Mouse (Mus musculus) cerebellum, adult 18-20 months (tissue): ENCODE data around the gene Fzd4.
A peak's percentile ranks its signal among the peaks of the same experiment; 100 is the strongest.

ENCODE experiments used
- DNase-seq, 2 experiments: peaks; one replicate each; pipeline ENCODE4 v3.0.0; 2021

Fzd4 gene

GRCm38 (mm10) chr7:89404081-89404733 lies at the start of gene Fzd4, which contains the start of gene Tmem135:
Fzd4 (plus strand) TSS chr7:89404355.
Tmem135 (minus strand) TSS chr7:89404222.
- peak; percentile 95 to 97 for DNase-seq

DNA sequence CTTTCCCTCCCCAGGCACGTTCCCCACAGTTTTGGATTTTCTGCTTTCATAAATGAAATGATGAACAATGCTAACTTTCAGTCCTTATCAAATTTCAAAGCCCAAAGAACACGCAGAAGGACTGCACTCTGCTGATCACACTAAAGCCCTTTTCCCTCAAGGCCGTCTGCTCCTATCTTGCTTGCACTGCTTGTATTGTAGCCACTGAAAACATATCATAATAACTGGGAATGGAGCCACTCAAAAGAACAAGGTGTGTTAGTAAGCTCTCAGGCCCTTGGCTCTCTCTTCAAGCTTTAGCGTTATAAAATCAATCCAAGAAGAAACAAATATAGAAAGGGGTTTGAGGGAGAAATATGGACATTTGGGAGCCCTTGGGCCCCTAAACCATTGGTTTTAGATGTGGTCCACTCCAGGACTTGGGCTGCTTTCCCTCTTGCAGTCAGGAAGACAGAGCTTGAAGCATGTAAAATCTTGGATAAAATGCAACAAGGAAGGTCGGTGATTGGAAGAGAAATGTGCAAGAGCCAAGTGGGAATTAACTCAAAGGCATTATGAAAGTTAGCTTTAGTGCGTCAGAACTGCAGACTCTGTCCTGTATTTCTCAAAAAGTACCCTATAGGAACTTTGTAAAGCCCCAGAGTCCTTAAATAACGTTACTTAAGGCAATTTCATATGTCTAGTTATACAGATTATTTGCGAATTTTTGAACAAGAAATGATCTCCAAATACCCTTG lies 48.5 kb upstream of the Fzd4 start:
- DNase-seq, result no peak

DNA sequence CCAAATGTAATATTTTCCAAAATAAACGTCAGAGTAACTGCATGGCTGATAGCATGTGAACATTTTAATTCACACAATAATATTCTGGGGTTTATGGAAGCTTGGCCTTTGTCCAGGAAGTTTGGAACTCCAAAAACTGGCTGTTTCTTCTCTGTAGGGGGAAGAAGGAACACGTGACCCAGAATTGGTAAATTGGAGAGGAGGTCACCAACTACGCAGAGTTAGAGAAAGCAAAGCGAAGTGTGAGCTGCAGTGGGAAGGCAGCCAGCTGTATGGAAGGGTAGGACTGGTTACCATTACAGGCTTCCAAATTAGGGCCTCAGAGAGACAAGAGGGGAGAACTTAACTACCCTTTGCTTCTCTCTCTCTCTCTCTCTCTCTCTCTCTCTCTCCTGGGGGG lies 47.8 kb upstream of the Fzd4 start:
- no peak for DNase-seq

GRCm38 (mm10) chr7:89363975-89364374 lies 40.2 kb upstream of the Fzd4 start:
- peak; percentile 35 to 57 for DNase-seq

DNA sequence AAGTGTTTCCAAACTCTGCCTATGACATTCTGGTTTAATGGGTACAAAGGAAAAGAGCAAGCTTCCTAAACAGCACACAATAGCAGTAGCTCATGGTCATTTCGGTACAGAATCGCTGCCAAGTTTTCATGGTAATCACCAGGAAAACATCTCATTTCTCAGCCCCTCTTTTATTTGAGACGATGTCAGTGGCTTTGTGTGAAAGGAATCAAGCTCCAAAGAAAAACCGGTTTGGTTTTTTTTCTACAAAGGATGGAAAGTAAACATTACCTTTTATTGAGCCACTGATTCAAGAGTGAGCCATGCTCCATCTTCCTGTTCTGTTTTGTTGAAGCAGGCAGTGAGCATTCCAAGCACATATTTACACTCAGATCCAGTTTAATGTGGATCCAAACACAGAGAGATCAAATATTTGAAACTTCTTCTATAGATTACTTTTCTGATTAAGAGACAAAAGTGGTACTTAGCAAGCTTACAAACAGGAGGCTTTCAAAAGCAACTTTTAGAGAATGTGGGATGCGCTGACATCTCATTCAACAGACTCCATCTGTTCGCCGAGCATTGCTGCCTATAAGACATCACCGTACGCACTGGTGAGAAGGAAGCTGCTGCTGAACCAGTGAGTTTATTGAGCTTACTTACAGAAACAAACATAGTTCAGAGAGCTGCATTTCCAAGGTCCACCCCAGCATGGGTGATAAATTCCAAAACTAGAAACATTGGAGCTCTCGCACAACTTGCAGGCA lies 38.8 kb upstream of the Fzd4 start:
- DNase-seq, result no peak

DNA sequence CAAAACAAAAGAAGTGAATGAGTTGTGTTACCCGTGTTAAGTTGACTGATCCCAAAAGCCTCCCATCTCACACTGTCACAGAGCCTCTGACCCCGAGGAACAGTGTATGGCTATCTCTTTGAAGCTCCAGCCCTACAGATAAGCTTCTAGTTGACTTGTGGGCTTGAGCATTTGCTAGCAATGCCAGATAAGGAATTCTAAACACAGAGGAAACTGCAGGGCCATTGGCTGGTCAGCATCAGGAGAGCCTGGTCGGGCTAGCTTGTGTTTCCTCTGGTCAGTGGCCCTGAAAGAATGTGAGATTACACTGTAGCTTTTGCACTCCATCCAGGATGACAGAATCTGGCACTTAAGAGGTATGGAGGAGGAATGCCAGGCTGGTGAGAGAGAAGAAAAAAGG lies 36.5 kb upstream of the Fzd4 start:
- DNase-seq, result no peak

DNA sequence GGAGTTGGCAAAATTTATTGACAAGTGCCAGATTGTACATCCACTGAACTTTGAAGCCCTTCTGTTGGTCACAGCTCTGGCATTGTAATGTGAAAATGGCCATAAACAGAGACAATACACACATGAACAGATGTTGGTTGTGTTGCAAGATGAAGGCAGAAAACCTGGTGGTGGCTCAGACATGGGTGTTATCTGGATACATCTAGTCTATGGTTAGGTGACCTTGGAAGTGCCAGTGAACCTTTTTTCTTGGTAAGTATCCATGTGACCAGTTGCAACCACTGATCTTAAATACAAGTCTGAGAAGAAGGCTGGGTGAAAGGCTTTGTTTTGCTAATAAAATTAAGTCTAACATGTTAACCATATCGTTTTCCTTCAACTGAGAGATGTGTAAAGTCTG lies 34.1 kb upstream of the Fzd4 start:
- DNase-seq, result no peak

DNA sequence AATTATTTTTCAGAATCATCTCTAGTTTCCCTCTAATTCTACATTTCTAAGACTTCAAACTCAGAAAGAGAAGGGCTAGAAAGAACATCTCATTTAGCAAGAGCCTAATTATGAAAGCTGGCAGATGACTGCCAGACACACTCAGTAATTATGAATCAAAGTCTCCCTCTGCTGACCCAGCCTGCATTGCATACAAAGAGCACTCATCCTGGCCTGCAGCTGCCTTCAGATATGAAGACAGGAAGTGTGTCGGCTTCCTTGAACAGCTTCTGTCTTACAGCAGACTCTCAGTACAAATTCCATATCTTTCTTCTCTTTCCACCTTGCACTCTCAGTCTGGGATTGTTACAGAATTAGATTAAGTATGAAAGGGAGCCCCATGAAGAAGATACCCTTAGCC lies 33.2 kb upstream of the Fzd4 start:
- peak; percentile 28 to 32 for DNase-seq

- DNase-seq, result no peak
Measured at GRCm38 (mm10) chr7:89371623-89372295, 32.4 kb upstream of the Fzd4 start.

- no peak for DNase-seq
Measured at GRCm38 (mm10) chr7:89380935-89381705, 23.0 kb upstream of the Fzd4 start.

DNA sequence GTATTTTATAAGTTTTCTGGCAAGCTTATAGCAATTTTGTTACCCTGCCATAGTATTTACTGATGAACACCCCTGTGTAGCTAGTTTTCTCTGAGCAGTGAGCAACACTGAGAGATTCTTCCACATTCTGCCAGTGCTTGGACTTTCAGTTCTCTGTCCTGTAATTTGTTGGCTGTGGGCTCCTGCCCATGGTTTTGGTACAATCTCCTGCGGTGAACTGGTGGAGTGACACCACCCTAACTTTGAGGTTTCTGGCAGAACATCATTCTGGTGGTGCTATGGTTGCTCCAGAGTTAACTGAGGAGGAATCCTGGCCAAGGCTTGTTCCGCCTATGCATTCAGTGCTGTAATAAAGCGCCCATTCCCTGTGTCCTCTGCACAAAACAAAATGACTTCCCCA lies 21.3 kb upstream of the Fzd4 start:
- DNase-seq, result no peak

DNA sequence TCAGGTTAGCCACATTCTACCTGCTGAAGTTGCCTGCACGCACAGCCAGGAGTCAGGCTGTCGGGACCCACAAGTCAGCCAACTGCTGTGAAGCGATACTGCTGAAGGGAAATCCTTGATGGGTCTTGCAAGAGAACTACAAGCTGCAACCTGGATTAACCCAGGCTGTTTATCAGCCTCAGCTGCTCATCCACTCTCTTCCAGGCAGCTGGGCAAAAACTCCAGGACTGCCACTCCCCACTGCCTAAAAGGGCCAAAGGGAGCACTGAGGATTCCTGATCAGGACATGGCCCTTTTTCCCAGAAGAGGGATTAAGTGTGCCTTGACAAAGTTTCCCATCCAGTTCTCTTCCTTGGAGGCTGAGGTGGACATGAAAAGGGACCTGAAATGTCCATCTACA lies 15.2 kb upstream of the Fzd4 start:
- no peak for DNase-seq

GRCm38 (mm10) chr7:89390660-89391059 lies 13.5 kb upstream of the Fzd4 start:
- no peak for DNase-seq

GRCm38 (mm10) chr7:89391281-89391680 lies 12.9 kb upstream of the Fzd4 start:
- no peak for DNase-seq

GRCm38 (mm10) chr7:89391831-89392230 lies 12.3 kb upstream of the Fzd4 start:
- DNase-seq, result no peak

- DNase-seq, result no peak
Measured at GRCm38 (mm10) chr7:89392388-89392787, 11.8 kb upstream of the Fzd4 start.

GRCm38 (mm10) chr7:89392825-89393224 lies 11.3 kb upstream of the Fzd4 start:
- DNase-seq, result no peak

GRCm38 (mm10) chr7:89395399-89395798 lies 8.8 kb upstream of the Fzd4 start:
- DNase-seq, result no peak

DNA sequence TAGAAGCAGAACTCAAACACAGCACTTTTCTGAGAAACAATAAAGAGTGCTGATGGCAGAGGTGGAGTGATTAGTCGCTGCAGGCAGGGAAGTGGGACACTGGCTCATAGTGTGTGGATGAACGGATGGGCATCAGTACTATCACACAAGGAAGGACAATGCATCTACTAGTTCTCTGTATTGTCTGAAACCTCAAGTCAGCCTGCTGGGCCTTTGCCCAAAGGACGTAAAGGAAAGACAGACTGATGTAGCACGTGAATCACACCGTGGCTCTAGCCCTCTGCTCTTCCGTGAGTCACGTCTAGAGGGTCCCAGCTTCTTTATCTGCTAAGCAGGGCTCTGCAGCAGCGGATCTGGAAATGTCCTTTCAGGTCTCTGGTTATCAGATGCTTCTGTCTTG lies 7.8 kb upstream of the Fzd4 start:
- DNase-seq, result no peak

DNA sequence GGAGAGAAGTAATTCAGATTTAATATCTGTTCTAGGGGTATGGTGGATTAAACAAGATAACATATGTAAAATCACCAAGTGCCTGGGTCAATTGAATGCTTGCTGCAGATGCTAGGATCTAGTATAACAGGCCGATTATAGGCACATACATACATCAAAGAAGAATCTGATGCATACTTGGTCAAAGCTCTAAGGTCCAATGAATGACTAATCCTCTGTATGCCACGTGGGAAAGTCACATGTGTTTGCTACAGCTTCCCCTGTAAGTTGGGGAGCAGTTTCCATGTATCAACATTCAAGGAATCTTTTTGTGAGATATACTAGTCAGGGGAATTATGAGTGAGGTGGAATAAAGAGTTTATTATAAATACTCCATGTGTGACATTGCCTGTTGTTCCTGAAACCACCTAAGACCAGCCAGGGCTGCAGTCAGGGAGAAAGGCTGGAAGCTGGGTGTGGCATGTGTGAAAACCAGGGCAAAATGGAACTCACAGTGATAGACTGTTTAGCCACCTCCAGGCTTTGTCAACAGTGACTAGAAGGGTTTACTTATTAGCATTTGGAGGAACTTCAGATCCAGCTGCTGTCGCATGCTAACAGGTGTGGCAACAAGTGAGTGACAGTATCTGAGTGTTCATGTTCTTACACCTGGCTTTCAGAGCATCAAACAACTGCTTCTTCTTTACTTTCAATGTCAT lies 6.2 kb upstream of the Fzd4 start:
- no peak for DNase-seq

- DNase-seq, result no peak
Measured at GRCm38 (mm10) chr7:89400721-89401120, 3.4 kb upstream of the Fzd4 start.
